Mouse (Mus musculus): ENCODE measurements around the gene Gm9844.

GRCm38 (mm10) chr7:24850162-24850561 is 11.9 kb upstream of the Gm9844 start:
- TF ChIP-seq CTCF (IDR thresholded peaks at IDR 0.05; ENCODE audit: low read depth, low read length): no peak
- no peak for TF ChIP-seq POLR2A (IDR thresholded peaks at IDR 0.05; ENCODE audit: extremely low read depth, insufficient read depth, low read length)

Data from liver, adult 2 months (tissue).